Mouse (Mus musculus) E14TG2a.4 (cell line): ENCODE measurements at regions not wholly inside any gene's neighbourhood (a gene's known extent, or its start where the extent isn't known, plus 50 kb on each side); places are given as distances from the start of the nearest gene placed in this dataset.

Experiments used
- H3K27me3 ChIP-seq: 2 replicates; pipeline ENCODE4 v1.6.1; 2014; ENCODE audit warnings: low read length, control low read depth; ENCODE audit not compliant: insufficient read depth
- H3K36me3 ChIP-seq: 2 replicates; pipeline ENCODE4 v1.6.1; 2014; ENCODE audit warnings: low read length, control low read depth; ENCODE audit not compliant: insufficient read depth
- H3K4me1 ChIP-seq: replicated peaks from 2 replicates; pipeline ENCODE4 v1.6.1; 2014; ENCODE audit warnings: low read depth, low read length, control low read depth
- H3K4me3 ChIP-seq: replicated peaks from 2 replicates; pipeline ENCODE4 v1.5.1; 2014; ENCODE audit warnings: mild to moderate bottlenecking, low read length
- H3K9me3 ChIP-seq: 2 replicates; pipeline ENCODE4 v1.6.1; 2014; ENCODE audit warnings: low read length, control low read depth
- CTCF ChIP-seq: conservative IDR thresholded peaks from 2 replicates; pipeline ENCODE4 v1.5.1; 2014; ENCODE audit warnings: low read length
- NANOG ChIP-seq: IDR thresholded peaks from 2 replicates; pipeline ENCODE4 v1.6.1; 2014; ENCODE audit warnings: borderline replicate concordance, low read length, mixed read lengths
- POU5F1 ChIP-seq: IDR thresholded peaks from 2 replicates; pipeline ENCODE4 v1.6.1; 2014; ENCODE audit warnings: low read length, borderline replicate concordance

DNA sequence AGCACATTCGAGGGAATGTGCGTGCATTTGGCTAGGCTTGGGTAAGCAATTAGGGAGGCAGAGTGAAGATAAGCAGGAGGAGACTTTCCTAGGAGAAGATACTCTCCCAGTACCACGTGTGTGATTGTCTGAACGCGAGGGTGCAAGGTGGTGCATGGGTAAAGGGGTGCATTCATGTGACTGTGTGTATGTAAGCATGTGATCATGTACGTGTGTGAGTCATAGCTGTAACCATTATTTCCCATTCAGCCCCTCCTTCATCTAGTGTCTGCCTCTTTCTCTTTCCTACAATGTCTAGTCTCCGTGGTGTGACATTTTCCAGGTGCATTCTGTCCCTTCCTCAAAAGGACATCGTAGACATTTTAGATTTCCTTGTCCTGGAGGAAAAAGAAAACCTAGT lies 273.8 kb downstream of the Hivep2 start:
- peaks cover 12% of the 10 kb centered on the region; the same call in 1 of the 2 replicates for H3K27me3 ChIP-seq
- H3K4me3 ChIP-seq, result no peak overlapping the region
- TF ChIP-seq POU5F1 (no peak), NANOG (no peak), CTCF (no peak)
- no peaks in the 10 kb centered on the region for H3K9me3 ChIP-seq
- no peaks in the 10 kb centered on the region for H3K36me3 ChIP-seq
- no peaks in the 10 kb centered on the region for H3K4me1 ChIP-seq

GRCm38 (mm10) chr10:14234896-14235604 lies 269.2 kb downstream of the Hivep2 start:
- Histone ChIP-seq H3K4me1 (no peaks in the 10 kb centered on the region), H3K27me3 (peaks cover 12% of the 10 kb centered on the region; the same call in 1 of the 2 replicates)
- no peak for TF ChIP-seq POU5F1
- no peak for TF ChIP-seq CTCF
- TF ChIP-seq NANOG, result no peak

GRCm38 (mm10) chr10:14234005-14234602 lies 268.2 kb downstream of the Hivep2 start:
- H3K4me1 ChIP-seq, result no peaks in the 10 kb centered on the region
- 0 out of 2 replicates have a peak, but pooled peaks cover 7% of the 10 kb centered on the region for H3K27me3 ChIP-seq
- H3K36me3 ChIP-seq, result no peaks in the 10 kb centered on the region
- TF ChIP-seq CTCF (no peak), POU5F1 (no peak), NANOG (no peak)
- no peak overlapping the region for H3K4me3 ChIP-seq
- H3K9me3 ChIP-seq, result no peaks in the 10 kb centered on the region

More at GRCm38 (mm10) chr10:14234896-14235604, 269.2 kb downstream of the Hivep2 start:
- H3K36me3 ChIP-seq, result no peaks in the 10 kb centered on the region
- H3K4me3 ChIP-seq, result no peak overlapping the region
- no peaks in the 10 kb centered on the region for H3K9me3 ChIP-seq

- H3K4me3 ChIP-seq, result no peak overlapping the region
- no peaks in the 10 kb centered on the region for H3K36me3 ChIP-seq
- H3K27me3 ChIP-seq, result 0 out of 2 replicates have a peak, but pooled peaks cover 2% of the 10 kb centered on the region
- H3K9me3 ChIP-seq, result no peaks in the 10 kb centered on the region
- H3K4me1 ChIP-seq, result no peaks in the 10 kb centered on the region
- TF ChIP-seq POU5F1 (no peak), NANOG (no peak), CTCF (no peak)
These were observed 267.5 kb downstream of the Hivep2 start for GRCm38 (mm10) chr10:14233335-14233734.

DNA sequence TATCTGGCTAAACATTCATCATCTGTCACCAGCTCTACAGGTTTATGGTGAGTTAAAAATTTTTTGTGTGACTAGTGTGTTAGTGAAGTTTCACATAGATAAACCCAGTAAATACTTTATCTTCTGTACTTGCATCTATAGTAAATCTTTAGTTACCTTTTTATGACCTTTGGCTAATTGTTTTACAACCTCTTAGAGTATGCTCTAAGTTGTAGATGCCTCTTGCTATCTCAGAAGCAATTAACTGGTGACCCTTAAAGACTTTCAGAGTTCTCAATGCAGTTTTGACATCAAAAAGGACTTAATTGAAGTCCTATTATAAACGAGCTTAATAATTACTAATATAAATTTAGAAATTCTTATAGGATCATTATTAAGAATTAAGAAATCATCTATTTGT lies 265.6 kb downstream of the Hivep2 start:
- H3K9me3 ChIP-seq, result no peaks in the 10 kb centered on the region
- no peak overlapping the region for H3K4me3 ChIP-seq
- no peaks in the 10 kb centered on the region for H3K4me1 ChIP-seq
- 0 out of 2 replicates have a peak, but pooled peaks cover 2% of the 10 kb centered on the region for H3K27me3 ChIP-seq
- H3K36me3 ChIP-seq, result no peaks in the 10 kb centered on the region
- no peak for TF ChIP-seq CTCF
- TF ChIP-seq NANOG, result no peak
- no peak for TF ChIP-seq POU5F1

- H3K27me3 ChIP-seq, result no peaks in the 10 kb centered on the region
- TF ChIP-seq POU5F1 (no peak), NANOG (no peak), CTCF (peak; percentile 74)
- no peaks in the 10 kb centered on the region for H3K9me3 ChIP-seq
- H3K36me3 ChIP-seq, result no peaks in the 10 kb centered on the region
- no peaks in the 10 kb centered on the region for H3K4me1 ChIP-seq
- no peak overlapping the region for H3K4me3 ChIP-seq
These were observed 251.4 kb downstream of the Hivep2 start for GRCm38 (mm10) chr10:14217284-14217683.

DNA sequence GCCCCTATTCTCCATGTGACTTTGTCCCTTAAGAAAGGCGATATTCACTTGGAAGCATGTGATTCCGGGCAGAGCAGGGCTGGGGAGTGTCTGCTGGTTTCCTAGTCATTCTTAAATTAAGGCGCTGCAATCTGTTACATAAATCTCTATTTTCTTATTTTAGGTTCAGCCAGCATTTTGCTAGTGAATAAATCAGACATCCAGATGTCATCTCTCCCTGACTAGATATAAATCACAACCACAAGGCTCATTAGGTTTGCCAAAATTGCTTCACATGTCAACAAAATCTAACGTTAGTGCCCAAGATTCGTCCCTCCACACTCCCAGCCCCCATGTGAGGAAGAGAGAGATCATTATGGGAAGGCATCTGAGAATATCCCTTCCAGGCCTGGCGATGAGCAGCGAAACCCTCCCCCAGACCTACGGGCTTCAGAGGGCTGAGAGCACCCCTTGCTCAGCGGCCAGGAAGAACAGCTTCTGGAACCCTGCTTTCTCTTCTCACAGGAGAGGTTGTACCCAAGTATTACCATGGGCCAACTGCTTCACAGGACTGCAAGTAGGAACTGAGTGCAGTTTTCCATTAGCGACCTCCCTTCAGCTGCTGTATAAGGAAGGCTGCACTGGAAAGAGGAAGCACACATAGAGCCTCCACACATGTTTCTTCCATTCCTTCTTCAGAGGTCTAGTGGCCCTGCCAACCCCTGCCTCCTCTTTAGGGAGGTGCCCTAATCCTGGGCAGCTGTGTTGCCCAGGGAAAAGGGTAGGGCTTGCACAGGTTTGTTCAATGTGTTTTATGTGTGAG lies 250.5 kb downstream of the Hivep2 start:
- H3K9me3 ChIP-seq, result no peaks in the 10 kb centered on the region
- 0 out of 2 replicates have a peak, but pooled peaks cover 2% of the 10 kb centered on the region for H3K27me3 ChIP-seq
- no peak overlapping the region for H3K4me3 ChIP-seq
- TF ChIP-seq NANOG, result no peak
- TF ChIP-seq POU5F1, result no peak
- no peak for TF ChIP-seq CTCF
- no peaks in the 10 kb centered on the region for H3K4me1 ChIP-seq
- no peaks in the 10 kb centered on the region for H3K36me3 ChIP-seq

GRCm38 (mm10) chr10:14215512-14215911 lies 249.6 kb downstream of the Hivep2 start:
- no peaks in the 10 kb centered on the region for H3K4me1 ChIP-seq
- 0 out of 2 replicates have a peak, but pooled peaks cover 2% of the 10 kb centered on the region for H3K27me3 ChIP-seq
- no peak for TF ChIP-seq POU5F1
- no peak for TF ChIP-seq CTCF
- no peak for TF ChIP-seq NANOG

More at GRCm38 (mm10) chr10:14215512-14215911, 249.6 kb downstream of the Hivep2 start:
- Histone ChIP-seq H3K36me3 (no peaks in the 10 kb centered on the region), H3K4me3 (no peak overlapping the region), H3K9me3 (no peaks in the 10 kb centered on the region)
